Mouse (Mus musculus) C2C12 (cell line): ENCODE results near the gene Ubald1. TPM values are rescaled to one million over a fixed set of nuclear protein-coding genes. Genes with fewer than 3 reads are reported as not detected.

Experiments
- H3K27me3 ChIP-seq: one replicate; pipeline ENCODE4 v1.6.1; 2011; ENCODE audit not compliant: control insufficient read depth, insufficient read depth, insufficient read length
- H3K36me3 ChIP-seq: one replicate; pipeline ENCODE4 v1.6.1; 2011; ENCODE audit not compliant: control insufficient read depth, insufficient read depth
- H3K4me3 ChIP-seq: one replicate; pipeline ENCODE4 v1.5.1; 2011; ENCODE audit warnings: mild to moderate bottlenecking, control low read depth; ENCODE audit not compliant: poor library complexity, insufficient read depth, severe bottlenecking
- H3K79me2 ChIP-seq: one replicate; pipeline ENCODE4 v1.6.1; 2011; ENCODE audit not compliant: control insufficient read depth, insufficient read depth
- H3K79me3 ChIP-seq: one replicate; pipeline ENCODE4 v1.6.1; 2011; ENCODE audit warnings: low read depth, control low read depth
- H3ac ChIP-seq: one replicate; pipeline ENCODE3; 2011; ENCODE audit warnings: low read depth; ENCODE audit not compliant: control insufficient read depth, insufficient read length
- CEBPB ChIP-seq: IDR thresholded peaks from one replicate; pipeline ENCODE4 v1.6.1; 2011; ENCODE audit warnings: low read depth, mild to moderate bottlenecking, control low read depth, moderate library complexity
- CTCF ChIP-seq: IDR thresholded peaks from one replicate; pipeline ENCODE4 v1.5.1; 2011; ENCODE audit not compliant: control insufficient read depth, insufficient read depth, insufficient read length
- FOSL1 ChIP-seq: IDR thresholded peaks from one replicate; pipeline ENCODE4 v1.8.0; 2011; ENCODE audit warnings: mild to moderate bottlenecking, low read length; ENCODE audit not compliant: poor library complexity, insufficient read depth, severe bottlenecking
- MAX ChIP-seq: IDR thresholded peaks from one replicate; pipeline ENCODE4 v1.6.1; 2011; ENCODE audit warnings: mild to moderate bottlenecking, control low read depth
- MYOD1 ChIP-seq: IDR thresholded peaks from one replicate; pipeline ENCODE4 v1.6.1; 2011; ENCODE audit warnings: low read depth; ENCODE audit not compliant: control insufficient read depth, insufficient read length
- MYOG ChIP-seq: IDR thresholded peaks from one replicate; pipeline ENCODE4 v1.6.1; 2011; ENCODE audit not compliant: control insufficient read depth, insufficient read length; ENCODE audit errors: extremely low read depth
- USF1 ChIP-seq: IDR thresholded peaks from one replicate; pipeline ENCODE4 v1.6.1; 2011; ENCODE audit warnings: low read depth, mild to moderate bottlenecking, control low read depth, moderate library complexity
- polyA plus RNA-seq: library from polyadenylated mRNA; unstranded; fragments of >200 nt; fragmentation: generic; extraction: Trizol; gene quantifications from one replicate; pipeline ENCODE4 v1.2.1, GENCODE M21; 2012; ENCODE audit warnings: missing spikeins

Ubald1 gene
- polyA plus RNA-seq, 1 experiment: 63.2 TPM

GRCm38 (mm10) chr16:4916608-4917007 is 36.5 kb upstream of the Ubald1 start:
- TF ChIP-seq FOSL1: no peak
- TF ChIP-seq CTCF: no peak
- no peak for TF ChIP-seq CEBPB
- TF ChIP-seq MAX: no peak
- TF ChIP-seq MYOG: no peak
- TF ChIP-seq MYOD1: no peak
- TF ChIP-seq USF1: no peak
- H3K79me2 ChIP-seq: no peaks in the 10 kb centered on the region
- peaks cover 4% of the 10 kb centered on the region for H3K36me3 ChIP-seq
- H3ac ChIP-seq: no peak overlapping the region
- H3K79me3 ChIP-seq: no peaks in the 10 kb centered on the region
- no peaks in the 10 kb centered on the region for H3K27me3 ChIP-seq
- no peak overlapping the region for H3K4me3 ChIP-seq

- no peaks in the 10 kb centered on the region for H3K79me3 ChIP-seq
- TF ChIP-seq CEBPB: no peak
- TF ChIP-seq FOSL1: no peak
- TF ChIP-seq CTCF: no peak
- no peak for TF ChIP-seq MYOD1
- TF ChIP-seq USF1: no peak
- TF ChIP-seq MYOG: no peak
- TF ChIP-seq MAX: no peak
- H3K79me2 ChIP-seq: no peaks in the 10 kb centered on the region
- H3ac ChIP-seq: no peak overlapping the region
- H3K36me3 ChIP-seq: peaks cover 9% of the 10 kb centered on the region
- no peak overlapping the region for H3K4me3 ChIP-seq
- H3K27me3 ChIP-seq: no peaks in the 10 kb centered on the region
These were observed 35.8 kb upstream of the Ubald1 start for GRCm38 (mm10) chr16:4915931-4916330.

GRCm38 (mm10) chr16:4913783-4914735 is 33.9 kb upstream of the Ubald1 start:
- H3ac ChIP-seq: peak overlapping the region; percentile 25
- H3K79me2 ChIP-seq: no peaks in the 10 kb centered on the region
- no peaks in the 10 kb centered on the region for H3K27me3 ChIP-seq
- H3K79me3 ChIP-seq: no peaks in the 10 kb centered on the region
- peaks cover 17% of the 10 kb centered on the region for H3K36me3 ChIP-seq
- no peak for TF ChIP-seq MAX
- peak; percentile 71 for TF ChIP-seq CTCF
- TF ChIP-seq MYOD1: no peak
- TF ChIP-seq CEBPB: no peak
- no peak for TF ChIP-seq FOSL1
- no peak overlapping the region for H3K4me3 ChIP-seq

GRCm38 (mm10) chr16:4912907-4913782 is 33.0 kb upstream of the Ubald1 start:
- H3K36me3 ChIP-seq: peaks cover 23% of the 10 kb centered on the region
- H3K79me3 ChIP-seq: no peaks in the 10 kb centered on the region
- no peaks in the 10 kb centered on the region for H3K27me3 ChIP-seq
- peak overlapping the region; percentile 25 for H3ac ChIP-seq
- TF ChIP-seq MYOD1 (no peak), USF1 (no peak), FOSL1 (no peak), MYOG (no peak), CEBPB (no peak), MAX (no peak), CTCF (no peak)
- no peaks in the 10 kb centered on the region for H3K79me2 ChIP-seq
- H3K4me3 ChIP-seq: no peak overlapping the region

- Histone ChIP-seq H3ac (no peak overlapping the region), H3K79me3 (no peaks in the 10 kb centered on the region), H3K27me3 (no peaks in the 10 kb centered on the region), H3K4me3 (no peak overlapping the region), H3K36me3 (peaks cover 23% of the 10 kb centered on the region), H3K79me2 (no peaks in the 10 kb centered on the region)
- TF ChIP-seq FOSL1 (no peak), CEBPB (no peak), USF1 (no peak), MYOG (no peak), MAX (no peak), CTCF (no peak), MYOD1 (no peak)
These were observed 32.0 kb upstream of the Ubald1 start for GRCm38 (mm10) chr16:4912074-4912648.
